Mouse (Mus musculus) lung, embryonic 15.5 days (tissue): ENCODE results near the gene Cass4. TPM values are rescaled to one million over a fixed set of nuclear protein-coding genes. Genes with fewer than 3 reads are reported as not detected.
A peak's percentile ranks its signal among the peaks of the same experiment; 100 is the strongest.

Experiments used
- ATAC-seq: fragments of 200-750 bp; cut with Nextera tagmentation; 2 replicates; pipeline ENCODE4 v1.8.0; 2017; ENCODE audit warnings: moderate number of reproducible peaks, borderline replicate concordance; ENCODE audit not compliant: low FRiP score, low TSS enrichment; ENCODE audit errors: extremely low read depth
- H3K27ac ChIP-seq: fragments of 300-500 bp; sonication (generic); 2 replicates; pipeline ENCODE4 v1.5.1; 2015; ENCODE audit warnings: moderate library complexity, mild to moderate bottlenecking, inconsistent platforms
- H3K27me3 ChIP-seq: fragments of 300-500 bp; sonication (generic); 2 replicates; pipeline ENCODE4 v1.6.1; 2015; ENCODE audit warnings: inconsistent platforms
- H3K36me3 ChIP-seq: fragments of 300-500 bp; sonication (generic); 2 replicates; pipeline ENCODE4 v1.6.1; 2015; ENCODE audit warnings: inconsistent platforms
- H3K4me1 ChIP-seq: fragments of 300-500 bp; sonication (generic); 2 replicates; pipeline ENCODE4 v1.6.1; 2015; ENCODE audit warnings: inconsistent platforms
- H3K4me2 ChIP-seq: fragments of 300-500 bp; sonication (generic); 2 replicates; pipeline ENCODE4 v1.6.1; 2015; ENCODE audit warnings: inconsistent platforms, mild to moderate bottlenecking, moderate library complexity
- H3K4me3 ChIP-seq: fragments of 300-500 bp; sonication (generic); 2 replicates; pipeline ENCODE4 v1.5.1; 2015; ENCODE audit warnings: mild to moderate bottlenecking, inconsistent platforms
- H3K9ac ChIP-seq: fragments of 300-500 bp; sonication (generic); 2 replicates; pipeline ENCODE4 v1.6.1; 2015; ENCODE audit warnings: inconsistent platforms
- H3K9me3 ChIP-seq: fragments of 300-500 bp; sonication (generic); 2 replicates; pipeline ENCODE4 v1.6.1; 2016; ENCODE audit warnings: inconsistent platforms
- WGBS: fragments of 180-500 bp; shearing (Covaris S2); methylation state at CpG from one replicate; pipeline ENCODE4 v1.1.7; 2015; 5-methylcytosine and 5-hydroxymethylcytosine counted together
- polyA plus RNA-seq: library from polyadenylated mRNA; unstranded; fragments of >200 nt; fragmentation: Nextera tagmentation; extraction: Ambion mirVana; gene quantifications from 2 replicates; pipeline ENCODE4 v1.2.1, GENCODE M21; 2015

Gene Cass4
- polyA plus RNA-seq, 1 experiment from 2014 or later = 6.7 TPM

DNA sequence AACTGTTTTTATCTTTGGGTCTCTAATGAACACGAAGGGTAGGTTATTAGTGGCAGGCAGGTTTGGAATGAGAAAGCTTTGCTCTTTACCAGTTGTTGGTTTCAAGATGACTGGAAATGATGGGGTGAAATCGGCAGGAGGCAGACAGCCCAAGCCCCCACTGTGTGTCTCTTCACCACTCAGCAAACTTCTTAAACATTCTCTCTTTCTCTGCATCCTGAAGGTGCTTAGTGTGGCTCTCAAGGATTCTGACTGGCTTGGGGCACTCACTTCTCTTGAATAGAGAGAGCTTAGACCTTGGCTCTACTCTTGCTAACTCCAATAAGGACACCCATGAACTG lies 428 bp downstream of the Cass4 start:
- WGBS = 60% methylated on average over 2 of the region's 2 CpGs
- H3K36me3 ChIP-seq = no peaks in the 10 kb centered on the region
- H3K27me3 ChIP-seq = no peaks in the 10 kb centered on the region
- H3K4me3 ChIP-seq = peak overlapping the region; percentile 21
- no peak for ATAC-seq
- no peaks in the 10 kb centered on the region for H3K9me3 ChIP-seq
- peak overlapping the region; percentile 19; the same call in 1 of the 2 replicates for H3K27ac ChIP-seq
- H3K9ac ChIP-seq = no peak overlapping the region
- H3K4me2 ChIP-seq = peak overlapping the region; percentile 40
- peaks cover 14% of the 10 kb centered on the region; the same call in 1 of the 2 replicates for H3K4me1 ChIP-seq

DNA sequence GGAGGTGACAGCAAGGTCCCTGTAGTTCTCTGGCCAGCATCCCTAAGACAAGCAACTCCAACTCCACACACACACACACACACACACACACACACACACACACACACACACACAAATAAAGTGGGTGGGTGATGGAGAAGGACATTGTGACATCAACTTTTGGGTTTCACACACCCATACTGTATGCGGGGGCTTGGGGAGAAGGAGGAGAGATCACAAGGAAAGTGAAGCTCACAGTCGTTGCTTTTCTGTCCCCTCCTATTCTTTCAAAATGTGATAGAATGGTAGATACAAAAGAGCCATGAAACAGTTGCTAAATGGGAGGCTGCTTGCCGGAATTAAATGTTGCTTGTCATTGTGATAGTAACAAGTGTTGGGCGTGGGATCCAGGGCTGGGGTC lies 1.1 kb downstream of the Cass4 start:
- Histone ChIP-seq H3K9me3 (no peaks in the 10 kb centered on the region), H3K36me3 (no peaks in the 10 kb centered on the region), H3K4me3 (peak overlapping the region; percentile 21), H3K27me3 (no peaks in the 10 kb centered on the region), H3K4me2 (peak overlapping the region; percentile 40), H3K4me1 (peaks cover 14% of the 10 kb centered on the region; the same call in 1 of the 2 replicates), H3K27ac (peak overlapping the region; percentile 41; the same call in 1 of the 2 replicates), H3K9ac (no peak overlapping the region)
- 76% methylated on average over 4 of the region's 4 CpGs for WGBS
- ATAC-seq = no peak

DNA sequence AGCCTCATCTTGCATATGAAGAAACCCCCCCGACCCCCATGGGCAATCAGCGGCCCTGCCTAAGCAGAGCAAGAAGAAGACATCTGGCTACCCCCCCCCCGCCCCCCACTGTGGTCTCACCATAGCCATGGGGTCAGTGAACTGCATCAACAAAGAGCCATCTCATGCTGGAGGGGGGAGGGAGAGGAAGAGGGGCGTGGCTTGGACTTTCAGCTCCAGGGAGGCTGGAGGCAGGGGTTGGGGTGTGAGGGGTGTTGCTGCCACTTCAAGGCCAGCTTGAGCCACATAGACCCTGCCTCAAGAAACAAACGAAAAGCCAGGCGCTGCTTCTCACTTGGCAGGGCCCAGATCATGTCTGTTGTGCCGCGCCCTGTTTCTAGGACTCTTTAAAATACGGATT lies 2.4 kb downstream of the Cass4 start:
- Histone ChIP-seq H3K4me2 (peak overlapping the region; percentile 40), H3K9me3 (no peaks in the 10 kb centered on the region), H3K4me3 (0 out of 2 replicates have a peak overlapping the region, but pooled peaks have one; percentile 21), H3K4me1 (peaks cover 18% of the 10 kb centered on the region; the same call in 1 of the 2 replicates), H3K27me3 (no peaks in the 10 kb centered on the region), H3K9ac (no peak overlapping the region), H3K36me3 (no peaks in the 10 kb centered on the region), H3K27ac (peak overlapping the region; percentile 41; the same call in 1 of the 2 replicates)
- 34% methylated on average over 9 of the region's 9 CpGs for WGBS
- ATAC-seq = peak; percentile 39; the same call in 1 of the 2 replicates

DNA sequence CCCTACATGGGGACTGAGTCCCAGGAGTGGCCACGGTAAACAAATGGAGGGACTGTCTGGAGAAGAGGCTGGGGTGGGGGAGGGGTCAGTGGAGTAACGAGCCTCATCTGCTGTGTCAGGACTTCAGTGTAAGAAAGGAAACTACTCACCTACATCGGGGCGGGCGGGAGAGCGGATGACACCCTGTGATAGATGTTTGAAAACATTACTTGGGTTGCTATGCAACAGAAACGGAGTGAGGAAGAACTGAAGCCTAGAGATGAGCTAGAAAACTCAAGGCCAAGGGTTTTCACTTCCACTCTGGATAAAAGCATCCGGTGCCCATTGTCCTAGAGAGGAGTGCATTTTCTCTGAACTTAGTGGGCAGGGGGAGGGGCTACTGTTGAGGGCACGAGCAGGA lies 6.3 kb downstream of the Cass4 start:
- WGBS = 23% methylated on average over 9 of the region's 9 CpGs

DNA sequence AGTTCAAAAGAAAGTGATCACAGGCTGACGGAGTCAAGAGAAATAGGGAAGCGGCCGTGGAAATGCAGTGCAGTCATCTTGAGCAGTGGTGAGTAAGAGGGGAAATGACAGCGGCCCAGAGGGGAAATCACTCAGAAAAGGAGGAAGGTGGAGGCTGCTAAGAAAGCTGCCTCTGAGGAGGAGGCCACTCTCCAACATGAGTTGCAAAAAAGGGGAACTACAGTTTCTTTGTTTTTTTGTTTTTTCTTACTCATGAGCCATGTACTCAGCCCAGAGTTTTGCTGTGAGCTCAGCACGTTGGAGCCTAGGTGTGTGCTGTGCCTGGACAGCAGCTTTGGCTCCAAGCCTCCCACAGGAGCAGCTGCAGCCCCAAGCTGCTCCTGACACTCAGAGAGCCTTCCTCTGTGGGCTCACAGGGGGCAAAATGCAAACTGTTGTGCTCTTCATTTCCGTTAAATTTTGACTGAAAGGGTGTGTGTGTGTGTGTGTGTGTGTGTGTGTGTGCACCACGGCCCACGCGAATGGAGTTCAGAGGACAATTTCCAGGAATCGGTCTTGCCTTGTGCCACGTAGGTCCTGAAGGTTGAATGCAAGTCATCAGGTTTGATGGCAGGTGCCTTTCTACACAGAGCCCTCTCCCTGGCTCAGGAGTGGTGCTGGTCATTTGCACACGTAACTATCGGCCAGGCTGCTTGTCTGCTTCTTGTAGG lies 7.7 kb downstream of the Cass4 start:
- no peak for ATAC-seq
- 57% methylated on average over 13 of the region's 13 CpGs for WGBS
- no peaks in the 10 kb centered on the region for H3K9me3 ChIP-seq

More for the DNA sequence above, 6.3 kb downstream of the Cass4 start:
- Histone ChIP-seq H3K27ac (no peak overlapping the region), H3K4me3 (no peak overlapping the region), H3K36me3 (no peaks in the 10 kb centered on the region), H3K9ac (no peak overlapping the region), H3K9me3 (no peaks in the 10 kb centered on the region), H3K27me3 (no peaks in the 10 kb centered on the region), H3K4me1 (peaks cover 7% of the 10 kb centered on the region; the same call in 1 of the 2 replicates), H3K4me2 (no peak overlapping the region)
- no peak for ATAC-seq

DNA sequence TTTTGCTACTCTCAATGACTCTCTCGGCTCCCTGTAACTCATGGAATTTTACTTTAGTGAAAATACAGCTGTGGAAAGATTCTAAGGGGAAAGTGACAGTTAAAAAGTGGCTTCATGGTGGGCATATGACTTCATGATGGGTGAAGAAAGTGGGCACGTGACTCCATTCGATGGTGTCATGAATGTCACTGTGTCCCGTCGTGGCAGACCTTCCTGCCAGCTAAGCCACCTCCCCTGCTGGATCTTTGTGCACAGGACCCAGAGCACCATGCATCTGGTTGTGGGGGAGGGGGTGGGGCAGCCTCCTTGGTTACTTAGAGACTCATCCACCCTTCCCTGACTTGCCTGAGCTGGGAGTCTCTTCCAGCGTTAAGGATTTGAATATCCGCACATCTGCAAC lies 10.6 kb downstream of the Cass4 start:
- no peaks in the 10 kb centered on the region for H3K27me3 ChIP-seq
- H3K36me3 ChIP-seq = no peaks in the 10 kb centered on the region
- H3K9me3 ChIP-seq = no peaks in the 10 kb centered on the region
- 51% methylated on average over 7 of the region's 7 CpGs for WGBS
- H3K4me1 ChIP-seq = peaks cover 12% of the 10 kb centered on the region
- no peak overlapping the region for H3K4me3 ChIP-seq
- H3K4me2 ChIP-seq = no peak overlapping the region
- H3K27ac ChIP-seq = no peak overlapping the region
- no peak overlapping the region for H3K9ac ChIP-seq
- ATAC-seq = no peak

More for the DNA sequence above, 7.7 kb downstream of the Cass4 start:
- Histone ChIP-seq H3K4me3 (no peak overlapping the region), H3K27ac (no peak overlapping the region), H3K4me2 (no peak overlapping the region), H3K4me1 (peaks cover 11% of the 10 kb centered on the region), H3K36me3 (no peaks in the 10 kb centered on the region), H3K27me3 (no peaks in the 10 kb centered on the region), H3K9ac (no peak overlapping the region)

DNA sequence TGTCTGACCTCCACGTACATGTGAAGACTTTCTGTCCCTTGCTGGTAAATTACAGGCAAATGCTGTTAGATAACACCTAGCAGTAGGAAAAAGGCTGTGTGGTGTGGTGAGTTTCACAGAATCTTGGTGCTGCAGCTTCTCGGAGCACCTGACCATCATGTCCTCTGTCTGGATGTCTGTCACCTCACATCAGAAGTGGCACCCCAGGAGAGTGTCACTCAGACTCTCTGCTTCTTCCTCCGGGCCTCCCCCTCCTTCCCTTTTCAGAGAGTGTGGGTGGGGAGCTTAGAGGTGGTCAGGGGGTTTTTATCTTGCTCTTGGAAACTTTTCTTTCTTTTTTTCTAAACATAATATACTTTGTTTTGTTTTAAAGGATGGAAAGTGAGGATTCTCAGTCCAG lies 11.4 kb downstream of the Cass4 start:
- H3K27me3 ChIP-seq = no peaks in the 10 kb centered on the region
- H3K4me1 ChIP-seq = peaks cover 11% of the 10 kb centered on the region
- 45% methylated on average over 3 of the region's 3 CpGs for WGBS
- ATAC-seq = no peak
- no peak overlapping the region for H3K27ac ChIP-seq
- no peak overlapping the region for H3K9ac ChIP-seq
- no peaks in the 10 kb centered on the region for H3K9me3 ChIP-seq
- H3K4me2 ChIP-seq = no peak overlapping the region
- no peak overlapping the region for H3K4me3 ChIP-seq
- H3K36me3 ChIP-seq = no peaks in the 10 kb centered on the region

DNA sequence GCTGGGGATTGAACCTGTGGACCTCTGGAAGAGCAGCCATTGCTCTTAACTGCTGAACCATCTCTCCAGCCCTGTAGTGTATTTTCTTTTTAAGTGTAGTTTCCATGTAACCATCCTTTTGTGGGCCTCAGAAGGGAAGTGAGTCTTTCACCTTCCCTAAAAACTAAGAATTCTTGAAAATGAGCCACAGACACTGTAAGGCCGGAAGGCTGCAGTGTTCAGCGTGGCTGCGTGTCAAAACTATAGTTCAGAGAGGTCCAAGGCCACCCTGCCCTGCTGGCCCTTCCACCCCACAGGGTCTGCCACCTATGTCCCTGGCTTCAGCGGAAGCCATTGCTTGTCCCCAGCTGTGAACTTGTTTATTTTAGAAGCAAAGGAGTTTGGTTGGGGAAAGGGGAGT lies 12.6 kb downstream of the Cass4 start:
- H3K27ac ChIP-seq = no peak overlapping the region
- H3K9ac ChIP-seq = no peak overlapping the region
- peaks cover 16% of the 10 kb centered on the region for H3K4me1 ChIP-seq
- ATAC-seq = no peak
- H3K36me3 ChIP-seq = no peaks in the 10 kb centered on the region
- H3K4me2 ChIP-seq = no peak overlapping the region
- H3K4me3 ChIP-seq = no peak overlapping the region
- no peaks in the 10 kb centered on the region for H3K9me3 ChIP-seq
- WGBS = 38% methylated on average over 4 of the region's 4 CpGs
- no peaks in the 10 kb centered on the region for H3K27me3 ChIP-seq

DNA sequence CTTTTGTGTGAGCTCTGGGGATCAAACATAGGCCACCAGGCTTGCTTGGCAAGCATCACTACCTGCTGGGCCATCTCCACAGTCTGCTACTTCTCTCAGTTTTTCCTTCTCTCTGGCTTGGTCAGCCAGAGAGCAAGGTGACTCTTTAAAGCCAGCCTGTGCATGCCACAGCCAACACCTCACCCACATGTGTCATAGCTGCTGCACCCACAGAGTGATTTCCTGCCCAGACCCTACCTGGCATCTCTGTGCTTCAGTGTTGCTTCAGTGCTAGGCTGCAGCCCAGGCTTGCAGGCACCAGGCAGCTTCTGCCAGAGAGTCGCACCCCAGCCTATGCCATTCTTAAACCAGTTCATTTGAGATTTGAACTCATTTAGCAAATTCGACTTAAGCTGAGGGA lies 13.9 kb downstream of the Cass4 start:
- H3K36me3 ChIP-seq = no peaks in the 10 kb centered on the region
- no peak overlapping the region for H3K4me2 ChIP-seq
- WGBS = 78% methylated on average over 2 of the region's 2 CpGs
- ATAC-seq = no peak
- no peak overlapping the region for H3K9ac ChIP-seq
- H3K4me1 ChIP-seq = peaks cover 22% of the 10 kb centered on the region
- no peak overlapping the region for H3K4me3 ChIP-seq
- H3K27ac ChIP-seq = no peak overlapping the region
- no peaks in the 10 kb centered on the region for H3K27me3 ChIP-seq
- H3K9me3 ChIP-seq = no peaks in the 10 kb centered on the region

DNA sequence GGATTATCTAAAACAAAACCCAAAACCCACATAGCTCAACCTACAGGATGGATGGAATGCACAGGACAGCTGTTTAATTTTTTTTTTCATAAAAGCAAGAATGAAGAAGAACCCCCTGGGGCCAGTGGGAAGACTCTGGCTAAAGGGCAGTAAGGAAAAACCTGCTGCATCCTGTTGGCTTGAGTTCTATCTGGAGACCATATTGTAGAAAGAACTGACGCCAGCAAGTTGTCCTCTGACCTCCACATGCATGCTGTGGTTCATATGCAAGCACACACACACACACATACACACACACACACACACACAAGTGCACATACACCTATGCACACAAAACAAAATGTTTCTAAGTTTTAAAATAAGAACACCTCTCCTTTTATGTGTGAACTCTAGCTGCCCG lies 17.1 kb downstream of the Cass4 start:
- Histone ChIP-seq H3K36me3 (no peaks in the 10 kb centered on the region), H3K4me3 (no peak overlapping the region), H3K4me1 (peaks cover 36% of the 10 kb centered on the region), H3K9me3 (no peaks in the 10 kb centered on the region), H3K27ac (peak overlapping the region; percentile 57), H3K27me3 (no peaks in the 10 kb centered on the region), H3K9ac (no peak overlapping the region), H3K4me2 (no peak overlapping the region)
- WGBS = 40% methylated on average over 2 of the region's 2 CpGs
- ATAC-seq = peak; percentile 24

DNA sequence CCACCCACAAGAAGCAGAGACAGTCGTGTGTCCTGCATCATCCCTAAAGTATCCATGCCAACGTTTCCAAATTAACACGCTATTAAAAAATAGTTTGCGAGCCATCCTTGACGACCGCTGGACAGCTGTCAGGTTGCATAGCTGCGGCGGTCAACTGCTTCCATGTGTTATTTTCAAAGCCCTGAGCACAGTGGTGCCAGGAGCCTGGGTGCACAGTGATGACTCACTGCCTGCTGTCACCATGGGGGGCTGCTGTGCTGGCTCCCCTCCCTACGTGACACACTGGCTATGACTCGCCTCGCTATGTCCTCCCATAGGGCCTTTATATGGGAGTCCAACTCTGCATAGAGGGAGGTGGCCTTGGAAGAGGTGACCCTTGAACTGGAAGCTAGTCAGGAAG lies 17.5 kb downstream of the Cass4 start:
- H3K27ac ChIP-seq = peak overlapping the region; percentile 91
- no peak overlapping the region for H3K4me3 ChIP-seq
- H3K4me1 ChIP-seq = peaks cover 33% of the 10 kb centered on the region
- WGBS = 47% methylated on average over 11 of the region's 11 CpGs
- no peaks in the 10 kb centered on the region for H3K27me3 ChIP-seq
- H3K4me2 ChIP-seq = no peak overlapping the region
- H3K36me3 ChIP-seq = no peaks in the 10 kb centered on the region
- peak; percentile 91 for ATAC-seq
- no peak overlapping the region for H3K9ac ChIP-seq
- H3K9me3 ChIP-seq = no peaks in the 10 kb centered on the region

DNA sequence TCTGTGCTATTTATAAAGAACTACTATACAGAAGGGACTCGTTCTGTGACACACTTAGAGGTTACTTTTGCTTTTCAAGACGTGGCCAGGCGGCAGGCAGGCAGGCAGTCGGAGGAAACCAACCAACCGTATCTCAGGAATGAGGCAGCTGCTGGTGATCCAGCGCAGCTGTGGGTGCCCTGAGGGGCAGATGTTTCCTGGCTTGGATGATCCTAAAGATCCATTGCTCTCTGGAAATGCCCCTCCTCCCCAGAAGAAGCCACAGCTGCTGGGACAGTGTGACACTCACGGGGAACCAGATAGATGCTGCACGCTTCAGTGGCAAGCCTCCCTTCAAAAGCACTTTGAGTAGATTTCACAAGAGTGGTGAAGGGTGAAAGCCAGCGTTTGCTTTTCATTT lies 18.9 kb downstream of the Cass4 start:
- ATAC-seq = peak; percentile 89
- peak overlapping the region; percentile 91 for H3K27ac ChIP-seq
- H3K9me3 ChIP-seq = no peaks in the 10 kb centered on the region
- H3K27me3 ChIP-seq = no peaks in the 10 kb centered on the region
- peaks cover 28% of the 10 kb centered on the region for H3K4me1 ChIP-seq
- no peak overlapping the region for H3K9ac ChIP-seq
- no peak overlapping the region for H3K4me2 ChIP-seq
- 3% methylated on average over 9 of the region's 9 CpGs for whole genome bisulfite sequencing
- H3K4me3 ChIP-seq = no peak overlapping the region
- H3K36me3 ChIP-seq = no peaks in the 10 kb centered on the region
